ENCODE assay signal across 8 mouse cellular contexts in genomic region chr5:122050017-122050831, GRCm38 (mm10). TPM values are rescaled to one million over a fixed set of nuclear protein-coding genes. Genes with fewer than 3 reads are reported as not detected.
DNase-seq lines count a peak whose midpoint lies in the region; ATAC-seq and TF ChIP-seq lines count a peak whose summit lies in the region.

Cux2 (minus strand) TSS chr5:122050102.

- no peaks in the 10 kb centered on the region for H3K9me3 ChIP-seq in forebrain, embryonic 12.5 days
- H3K9me3 ChIP-seq in heart, embryonic 16.5 days (replicated peaks; ENCODE audit: control insufficient read depth, low read length), result no peaks in the 10 kb centered on the region
- no peaks in the 10 kb centered on the region for H3K9me3 ChIP-seq in liver, embryonic 14.5 days (ENCODE audit: control insufficient read depth, low read length)
- no peaks in the 10 kb centered on the region for H3K9me3 ChIP-seq in stomach, embryonic 15.5 days

- peak within 1 kb of the TSS; percentile 94 for H3K27ac ChIP-seq in forebrain, embryonic 12.5 days
- peak within 1 kb of the TSS; percentile 72 for H3K27ac ChIP-seq in heart, embryonic 16.5 days (ENCODE audit: low read length)
- no peak within 1 kb of the TSS for H3K27ac ChIP-seq in liver, embryonic 14.5 days
- H3K27ac ChIP-seq in stomach, embryonic 15.5 days, result peak within 1 kb of the TSS; percentile 77

- peak within 1 kb of the TSS; percentile 89 for H3K4me2 ChIP-seq in forebrain, embryonic 12.5 days
- H3K4me2 ChIP-seq in heart, embryonic 16.5 days (ENCODE audit: low read depth, low read length), result peak within 1 kb of the TSS; percentile 92
- H3K4me2 ChIP-seq in liver, embryonic 14.5 days (ENCODE audit: low read depth), result peak within 1 kb of the TSS; percentile 65
- H3K4me2 ChIP-seq in stomach, embryonic 15.5 days, result peak within 1 kb of the TSS; percentile 82

- H3K27me3 ChIP-seq in forebrain, embryonic 12.5 days, result peaks cover 30% of the 10 kb centered on the region
- H3K27me3 ChIP-seq in heart, embryonic 16.5 days (ENCODE audit: control insufficient read depth, insufficient read depth, low read length), result peaks cover 19% of the 10 kb centered on the region
- H3K27me3 ChIP-seq in liver, embryonic 14.5 days (ENCODE audit: control insufficient read depth, insufficient read depth, low read length), result peaks cover 41% of the 10 kb centered on the region
- H3K27me3 ChIP-seq in stomach, embryonic 15.5 days (replicated peaks), result peaks cover 33% of the 10 kb centered on the region

- TF ChIP-seq EP300 in liver, embryonic 14.5 days (IDR thresholded peaks at IDR 0.05; ENCODE audit: low read depth), result no peak

- peaks cover 60% of the 10 kb centered on the region for H3K4me1 ChIP-seq in forebrain, embryonic 12.5 days
- H3K4me1 ChIP-seq in heart, embryonic 16.5 days (ENCODE audit: control insufficient read depth, insufficient read depth, low read length), result peaks cover 15% of the 10 kb centered on the region
- H3K4me1 ChIP-seq in liver, embryonic 14.5 days (replicated peaks; ENCODE audit: control insufficient read depth in 2 of 2, insufficient read depth in 2 of 2, low read length in 1 of 2), result peaks cover 0 to 4% of the 10 kb centered on the region in 2 experiments; a peak in 1 of 4 replicates
- H3K4me1 ChIP-seq in stomach, embryonic 15.5 days, result peaks cover 36% of the 10 kb centered on the region

- no peaks in the 10 kb centered on the region for H3K36me3 ChIP-seq in forebrain, embryonic 12.5 days (replicated peaks)
- no peaks in the 10 kb centered on the region for H3K36me3 ChIP-seq in heart, embryonic 16.5 days (ENCODE audit: control insufficient read depth, insufficient read depth)
- H3K36me3 ChIP-seq in liver, embryonic 14.5 days (replicated peaks; ENCODE audit: control insufficient read depth, insufficient read depth, low read depth), result no peaks in the 10 kb centered on the region
- no peaks in the 10 kb centered on the region for H3K36me3 ChIP-seq in stomach, embryonic 15.5 days

- TF ChIP-seq CTCF in liver, embryonic 14.5 days (IDR thresholded peaks at IDR 0.05; ENCODE audit: low read depth), result peak; percentile 51

- under 1% methylated on average over 84 of the region's 90 CpGs for WGBS in forebrain, embryonic 12.5 days
- under 1% methylated on average over 81 of the region's 90 CpGs for WGBS in heart, embryonic 16.5 days
- under 1% methylated on average over 85 of the region's 90 CpGs for WGBS in liver, embryonic 14.5 days (ENCODE audit: insufficient replicate concordance)
- under 1% methylated on average over 90 of the region's 90 CpGs for WGBS in stomach, embryonic 15.5 days

- ATAC-seq in forebrain, embryonic 12.5 days (ENCODE audit: low FRiP score), result peak; percentile 65
- ATAC-seq in heart, embryonic 16.5 days (replicated peaks; ENCODE audit: extremely low read depth, insufficient read depth, low FRiP score), result peak; percentile 86
- peak; percentile 62; the same call in 1 of the 2 replicates for ATAC-seq in liver, embryonic 14.5 days (ENCODE audit: insufficient read depth)
- peak; percentile 84 for ATAC-seq in stomach, embryonic 15.5 days (ENCODE audit: insufficient read depth, low FRiP score, low read depth)

- H3K9ac ChIP-seq in forebrain, embryonic 12.5 days, result peak within 1 kb of the TSS; percentile 84
- peak within 1 kb of the TSS; percentile 89 for H3K9ac ChIP-seq in heart, embryonic 16.5 days (ENCODE audit: low read length)
- no peak within 1 kb of the TSS for H3K9ac ChIP-seq in liver, embryonic 14.5 days (replicated peaks)
- H3K9ac ChIP-seq in stomach, embryonic 15.5 days, result peak within 1 kb of the TSS; percentile 51

- H3K4me3 ChIP-seq in forebrain, embryonic 12.5 days (replicated peaks), result peak within 1 kb of the TSS; percentile 88
- peak within 1 kb of the TSS; percentile 85 for H3K4me3 ChIP-seq in heart, embryonic 16.5 days (ENCODE audit: low read length)
- H3K4me3 ChIP-seq in liver, embryonic 14.5 days (ENCODE audit: insufficient read depth in 1 of 2, low read depth in 2 of 2, low read length in 2 of 2), result peak within 1 kb of the TSS; percentile 54 to 62
- H3K4me3 ChIP-seq in stomach, embryonic 15.5 days (replicated peaks), result peak within 1 kb of the TSS; percentile 89

- peak; percentile 51 for DNase-seq in CD4-positive helper T cell, adult 2 months (ENCODE audit: low read depth, low spot score)
- peak; percentile 71 for DNase-seq in brain, embryonic 18.5 days (ENCODE audit: low read depth, low spot score)
- peak; percentile 59 to 82 for DNase-seq in kidney, postnatal 25 days
- DNase-seq in liver, embryonic 14.5 days (ENCODE audit: low read depth in 3 of 3, low spot score in 3 of 3), result no peak
- DNase-seq in neural tube, embryonic 10.5 days (ENCODE audit: extremely low spot score, low spot score), result peak; percentile 83

RNA-seq across cellular contexts. Expression of gene Cux2, which starts in this region (rescaled TPM):
- polyA plus RNA-seq in forebrain, embryonic 12.5 days (2016; fragmentation: Nextera tagmentation; extraction: Ambion mirVana), result 13.7 and 14.0 TPM in 2 replicates
- polyA plus RNA-seq in heart, embryonic 16.5 days (2015; fragmentation: Nextera tagmentation; extraction: Ambion mirVana), result 3.0 and 3.7 TPM in 2 replicates
- polyA plus RNA-seq in liver, embryonic 14.5 days (2012; rRNA removed), result 1.4 and 1.6 TPM in 2 replicates
- 1.0 and 1.2 TPM in 2 replicates for polyA plus RNA-seq in liver, embryonic 14.5 days (2014; fragmentation: Nextera tagmentation; extraction: Ambion mirVana)
- polyA plus RNA-seq in stomach, embryonic 15.5 days (2015; fragmentation: Nextera tagmentation; extraction: Ambion mirVana), result 5.8 and 6.2 TPM in 2 replicates

Comparison
In these comparisons a context has a peak if more than half of its experiments do, and no peak if none do; other contexts are left out.
1. DNase-seq: peak in CD4-positive helper T cell, adult 2 months (single experiment), brain, embryonic 18.5 days (single experiment), kidney, postnatal 25 days (2 of 2) and neural tube, embryonic 10.5 days (single experiment); none in liver, embryonic 14.5 days (0 of 3).
2. Peak in every context shown above with its lines, with median percentiles within 50 percentile points of each other: ATAC-seq, H3K4me2 ChIP-seq and H3K4me3 ChIP-seq.